Mouse (Mus musculus): ENCODE results near the gene 4931406C07Rik. TPM values are rescaled to one million over a fixed set of nuclear protein-coding genes. Genes with fewer than 3 reads are reported as not detected.

4931406C07Rik gene
- polyA plus RNA-seq, 1 experiment from 2014 or later = 12.4 TPM

DNA sequence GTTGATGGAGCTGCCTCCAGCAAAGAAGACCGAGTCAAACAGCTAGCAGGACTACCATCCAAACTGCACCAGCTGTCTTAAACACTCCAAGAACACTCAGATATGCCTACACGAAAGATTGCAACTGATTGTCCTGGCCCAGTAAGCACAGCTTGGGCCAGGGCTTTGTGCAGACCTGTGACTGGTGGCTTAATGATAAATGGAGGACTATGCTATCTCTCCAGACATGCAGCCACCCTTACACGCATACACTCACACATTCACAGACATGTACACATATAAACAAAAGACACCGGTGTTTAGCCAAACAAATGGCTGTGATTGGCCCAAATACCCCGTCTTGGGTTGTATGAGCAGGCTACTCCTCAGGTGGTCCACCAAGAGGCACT lies 25.8 kb downstream of the 4931406C07Rik start:
- Histone ChIP-seq H3K36me3 (peaks cover 12% of the 10 kb centered on the region), H3K27me3 (no peaks in the 10 kb centered on the region), H3K4me2 (replicated peaks) (peak overlapping the region; percentile 92), H3K9me3 (replicated peaks) (no peaks in the 10 kb centered on the region), H3K9ac (peak overlapping the region; percentile 69), H3K4me3 (peak overlapping the region; percentile 98), H3K4me1 (peaks cover 19% of the 10 kb centered on the region), H3K27ac (peak overlapping the region; percentile 44)
- 48% methylated on average over 5 of the region's 5 CpGs for WGBS
- 0 out of 2 replicates have a peak, but pooled peaks have one; percentile 2 for ATAC-seq (ENCODE audit: low FRiP score)

DNA sequence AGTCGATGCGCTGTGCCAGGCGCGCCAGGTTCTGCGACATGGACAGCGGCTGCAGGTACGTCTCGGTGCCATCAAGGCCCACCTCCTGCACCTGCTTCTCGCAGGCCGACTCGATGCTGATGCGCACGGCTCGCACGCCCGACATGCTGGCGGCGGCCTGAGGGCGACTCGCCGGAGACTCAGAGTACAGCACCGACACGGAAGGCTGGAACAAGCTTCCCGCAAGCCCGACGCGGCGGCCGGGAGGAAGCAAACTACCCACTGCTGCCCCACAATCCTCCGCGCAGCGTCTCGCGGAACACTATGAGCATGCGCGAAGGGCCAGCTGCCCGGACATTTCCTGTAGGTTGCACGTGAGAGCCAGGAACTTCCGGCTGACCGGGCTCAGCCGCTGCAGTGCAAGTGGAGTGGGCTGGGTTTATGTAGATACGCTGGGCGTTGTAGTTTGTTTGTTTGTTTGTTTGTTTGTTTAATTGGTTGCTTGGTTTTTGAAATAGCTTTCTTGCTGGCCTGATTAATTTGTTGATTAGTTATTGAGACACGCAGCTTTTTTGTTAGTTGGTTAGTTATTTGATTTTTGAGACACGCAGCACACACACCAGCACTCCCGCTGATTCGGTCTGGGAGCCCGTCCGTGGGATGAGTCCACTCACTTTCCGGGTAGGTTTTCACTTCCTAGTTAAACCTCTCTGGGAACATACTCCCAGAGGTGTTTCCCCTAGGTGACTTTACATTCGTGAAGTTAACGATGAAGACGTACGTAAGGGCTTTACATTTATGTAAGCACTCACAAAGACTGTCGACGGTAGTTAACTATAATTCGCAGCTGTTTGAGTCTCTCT lies 26.4 kb downstream of the 4931406C07Rik start, which contains the start of gene Med17:
TSS of gene Med17 (minus strand) at position 283 of the 842 bp plus-strand sequence.
- H3K9me3 ChIP-seq (replicated peaks) = no peaks in the 10 kb centered on the region
- peak within 1 kb of the TSS; percentile 98 for H3K4me3 ChIP-seq
- peak within 1 kb of the TSS; percentile 92 for H3K4me2 ChIP-seq (replicated peaks)
- peak within 1 kb of the TSS; percentile 91 for H3K27ac ChIP-seq
- peak; percentile 99 for ATAC-seq (ENCODE audit: low FRiP score)
- peaks cover 18% of the 10 kb centered on the region for H3K36me3 ChIP-seq
- 1% methylated on average over 56 of the region's 57 CpGs for WGBS
- peaks cover 19% of the 10 kb centered on the region for H3K4me1 ChIP-seq
- no peaks in the 10 kb centered on the region for H3K27me3 ChIP-seq
- peak within 1 kb of the TSS; percentile 98 for H3K9ac ChIP-seq

DNA sequence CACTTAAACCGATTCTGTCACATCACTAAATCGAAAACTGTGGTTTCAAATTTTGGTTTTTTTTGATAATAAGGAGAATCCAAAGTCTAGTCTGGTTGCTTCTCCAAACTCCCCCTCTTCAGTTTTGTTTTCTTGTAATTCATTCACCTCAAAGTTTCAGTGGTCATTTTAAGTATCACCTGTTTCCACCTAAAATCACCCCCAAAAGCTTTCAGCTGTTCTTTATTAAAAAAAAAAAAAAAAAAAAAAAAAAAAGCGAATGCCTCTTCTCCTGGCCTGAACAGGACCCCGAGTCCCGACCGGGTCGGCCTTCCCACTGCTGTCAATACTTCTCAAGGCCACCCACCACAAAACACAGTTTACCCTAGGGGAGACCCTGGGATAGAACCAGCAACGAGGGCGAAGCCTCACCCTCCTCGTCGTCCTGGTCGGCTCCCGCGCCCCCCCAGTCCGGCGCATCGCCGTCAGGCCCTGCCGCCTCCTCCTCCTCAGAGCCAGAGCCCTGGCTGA lies 27.1 kb downstream of the 4931406C07Rik start:
- no peak; the same call in 1 of the 2 replicates for ATAC-seq (ENCODE audit: low FRiP score)
- H3K9ac ChIP-seq = peak overlapping the region; percentile 98
- peak overlapping the region; percentile 91 for H3K27ac ChIP-seq
- peak overlapping the region; percentile 98 for H3K4me3 ChIP-seq
- H3K4me2 ChIP-seq (replicated peaks) = peak overlapping the region; percentile 92
- H3K9me3 ChIP-seq (replicated peaks) = no peaks in the 10 kb centered on the region
- WGBS = 9% methylated on average over 19 of the region's 19 CpGs
- peaks cover 19% of the 10 kb centered on the region for H3K4me1 ChIP-seq
- peaks cover 24% of the 10 kb centered on the region for H3K36me3 ChIP-seq
- H3K27me3 ChIP-seq = no peaks in the 10 kb centered on the region

DNA sequence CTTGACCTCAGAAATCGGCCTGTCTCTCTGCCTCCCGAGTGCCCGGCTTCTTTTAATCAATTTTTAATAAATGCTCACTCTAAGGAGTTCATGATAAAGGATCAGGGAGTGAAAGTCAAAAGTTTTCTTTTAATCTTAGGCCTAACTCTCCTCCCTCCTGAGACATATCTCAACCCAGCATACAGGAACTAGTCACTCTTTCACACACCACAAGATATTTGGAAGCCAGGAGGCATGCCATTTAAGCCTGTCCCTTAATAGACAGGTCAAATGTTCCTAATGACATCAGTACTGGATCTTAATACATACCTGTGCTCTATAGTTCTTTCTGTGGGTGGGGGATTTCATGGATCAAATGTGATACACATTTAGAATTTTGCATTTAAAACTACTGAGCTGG lies 27.9 kb downstream of the 4931406C07Rik start:
- Histone ChIP-seq H3K27me3 (no peaks in the 10 kb centered on the region), H3K4me3 (no peak overlapping the region), H3K36me3 (peaks cover 32% of the 10 kb centered on the region), H3K9me3 (replicated peaks) (no peaks in the 10 kb centered on the region), H3K9ac (no peak overlapping the region), H3K27ac (no peak overlapping the region), H3K4me1 (peaks cover 19% of the 10 kb centered on the region), H3K4me2 (replicated peaks) (no peak overlapping the region)
- no peak for ATAC-seq (ENCODE audit: low FRiP score)
- 96% methylated on average over 3 of the region's 3 CpGs for WGBS

DNA sequence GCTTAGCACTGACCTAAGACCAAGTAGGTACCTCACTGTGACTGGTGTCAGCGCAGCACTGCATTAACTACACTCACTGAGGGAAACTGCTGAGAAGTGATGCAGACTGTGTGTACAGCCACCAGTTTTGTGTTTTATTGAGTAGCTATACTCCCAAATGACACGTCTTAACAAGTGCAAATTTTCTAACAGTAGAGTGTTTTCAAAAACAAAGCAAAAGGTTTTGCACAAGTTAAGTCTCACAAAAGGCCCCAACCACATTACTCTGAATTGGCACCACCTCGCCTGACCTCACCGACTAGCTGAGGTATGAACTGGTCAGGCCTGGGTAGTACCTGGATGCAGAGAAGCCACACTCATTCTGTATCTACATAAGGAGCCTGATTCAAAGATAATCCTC lies 29.4 kb downstream of the 4931406C07Rik start:
- 91% methylated on average over 4 of the region's 4 CpGs for WGBS
- ATAC-seq (ENCODE audit: low FRiP score) = no peak

DNA sequence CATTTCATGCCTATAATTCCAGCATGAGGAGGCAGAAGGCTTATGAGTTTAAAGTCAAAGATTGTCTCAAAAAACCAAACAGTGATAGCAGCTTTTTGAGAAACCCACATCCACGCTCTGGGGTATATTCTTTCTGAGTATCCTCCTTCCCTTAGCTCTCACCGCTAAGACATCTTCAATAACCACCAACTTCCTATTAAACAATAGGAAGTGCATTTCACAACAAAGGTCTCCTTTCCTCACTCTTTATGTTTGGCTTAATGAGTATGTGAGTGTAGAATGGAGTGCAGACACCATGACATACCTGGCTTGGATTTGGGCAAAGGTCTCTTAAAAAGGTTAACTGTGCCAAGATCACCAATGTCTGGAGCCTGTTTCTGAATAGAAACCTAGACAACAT lies 32.3 kb downstream of the 4931406C07Rik start:
- no peak overlapping the region for H3K4me2 ChIP-seq (replicated peaks)
- H3K9me3 ChIP-seq (replicated peaks) = no peaks in the 10 kb centered on the region
- ATAC-seq (ENCODE audit: low FRiP score) = no peak
- H3K4me1 ChIP-seq = peaks cover 10% of the 10 kb centered on the region
- H3K27ac ChIP-seq = no peak overlapping the region
- H3K27me3 ChIP-seq = no peaks in the 10 kb centered on the region
- 97% methylated on average over 2 of the region's 2 CpGs for WGBS
- peaks cover 75% of the 10 kb centered on the region for H3K36me3 ChIP-seq
- H3K9ac ChIP-seq = no peak overlapping the region
- H3K4me3 ChIP-seq = no peak overlapping the region

More for the DNA sequence above, 29.4 kb downstream of the 4931406C07Rik start:
- H3K4me1 ChIP-seq = peaks cover 19% of the 10 kb centered on the region
- H3K9ac ChIP-seq = no peak overlapping the region
- no peak overlapping the region for H3K4me2 ChIP-seq (replicated peaks)
- H3K36me3 ChIP-seq = peaks cover 47% of the 10 kb centered on the region
- no peaks in the 10 kb centered on the region for H3K9me3 ChIP-seq (replicated peaks)
- H3K27ac ChIP-seq = no peak overlapping the region
- no peaks in the 10 kb centered on the region for H3K27me3 ChIP-seq
- H3K4me3 ChIP-seq = no peak overlapping the region

DNA sequence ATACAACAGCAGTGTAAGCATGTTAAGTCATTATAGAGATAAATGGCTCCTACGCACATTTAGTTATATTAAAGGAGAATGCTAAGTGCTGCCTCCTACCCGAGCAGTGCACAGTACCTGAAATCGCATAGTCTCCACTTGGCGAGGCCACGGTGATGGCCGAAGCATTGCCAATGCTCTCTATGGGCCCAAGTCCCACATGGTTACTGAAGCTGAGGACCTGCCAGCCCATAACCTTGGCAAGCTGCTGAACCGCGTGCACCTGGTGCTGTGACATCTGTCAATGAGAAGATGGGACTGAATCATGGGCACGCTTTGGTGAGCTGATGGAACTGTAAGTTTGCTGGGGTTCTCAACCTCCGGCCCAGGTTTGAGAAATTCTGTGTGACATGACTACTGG lies 42.8 kb downstream of the 4931406C07Rik start:
- H3K36me3 ChIP-seq = peaks cover 76% of the 10 kb centered on the region
- no peaks in the 10 kb centered on the region for H3K27me3 ChIP-seq
- no peak overlapping the region for H3K4me2 ChIP-seq (replicated peaks)
- H3K4me1 ChIP-seq = no peaks in the 10 kb centered on the region
- no peak for ATAC-seq (ENCODE audit: low FRiP score)
- H3K9ac ChIP-seq = no peak overlapping the region
- no peak overlapping the region for H3K4me3 ChIP-seq
- no peaks in the 10 kb centered on the region for H3K9me3 ChIP-seq (replicated peaks)
- H3K27ac ChIP-seq = no peak overlapping the region
- 98% methylated on average over 10 of the region's 10 CpGs for WGBS

DNA sequence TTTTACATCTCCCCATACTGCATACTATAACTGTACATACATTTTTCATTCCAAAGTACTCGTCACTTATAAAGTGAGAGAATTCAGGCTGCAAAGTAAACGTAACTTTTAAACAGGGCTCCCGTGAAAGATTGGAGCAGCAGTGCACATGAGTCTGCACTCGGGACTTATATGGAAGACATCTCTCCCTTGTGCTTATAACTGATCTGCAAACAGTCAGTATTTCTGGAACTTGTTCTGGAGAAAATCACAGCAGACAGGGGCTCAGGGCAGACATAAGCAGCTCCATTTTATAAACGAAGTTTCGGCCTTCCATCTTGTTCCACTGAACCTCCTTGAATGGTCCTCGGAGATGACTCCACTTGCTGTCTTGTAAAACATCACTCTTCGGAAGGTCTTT lies 44.3 kb downstream of the 4931406C07Rik start:
- Histone ChIP-seq H3K4me3 (no peak overlapping the region), H3K36me3 (peaks cover 63% of the 10 kb centered on the region), H3K9me3 (replicated peaks) (no peaks in the 10 kb centered on the region), H3K9ac (no peak overlapping the region), H3K27ac (no peak overlapping the region), H3K4me1 (no peaks in the 10 kb centered on the region), H3K27me3 (no peaks in the 10 kb centered on the region), H3K4me2 (replicated peaks) (no peak overlapping the region)
- ATAC-seq (ENCODE audit: low FRiP score) = no peak
- WGBS = 93% methylated on average over 8 of the region's 8 CpGs

DNA sequence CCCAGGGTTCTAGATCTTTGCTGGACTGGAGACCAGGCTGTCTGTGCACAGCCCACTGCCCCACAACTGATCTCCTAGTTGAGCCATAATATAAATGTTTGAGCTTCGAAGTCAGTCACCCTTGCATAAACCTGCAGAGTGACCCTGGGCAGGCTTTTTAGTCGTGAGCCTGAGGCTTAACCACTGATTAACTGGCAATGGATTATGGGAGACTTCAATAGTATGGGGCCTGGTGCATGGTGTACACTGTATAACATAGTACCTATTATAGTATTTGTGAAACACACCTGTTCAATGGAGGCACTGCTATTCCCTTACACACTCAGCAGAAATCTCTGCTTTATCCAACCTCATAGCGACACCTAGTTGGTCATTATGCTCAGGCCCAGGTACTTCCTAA lies 50.0 kb downstream of the 4931406C07Rik start:
- Histone ChIP-seq H3K27ac (no peak overlapping the region), H3K9ac (no peak overlapping the region), H3K36me3 (peaks cover 10% of the 10 kb centered on the region), H3K4me1 (no peaks in the 10 kb centered on the region), H3K9me3 (replicated peaks) (no peaks in the 10 kb centered on the region), H3K4me3 (no peak overlapping the region), H3K4me2 (replicated peaks) (no peak overlapping the region), H3K27me3 (no peaks in the 10 kb centered on the region)
- 93% methylated on average over 3 of the region's 3 CpGs for WGBS
- ATAC-seq (ENCODE audit: low FRiP score) = no peak

DNA sequence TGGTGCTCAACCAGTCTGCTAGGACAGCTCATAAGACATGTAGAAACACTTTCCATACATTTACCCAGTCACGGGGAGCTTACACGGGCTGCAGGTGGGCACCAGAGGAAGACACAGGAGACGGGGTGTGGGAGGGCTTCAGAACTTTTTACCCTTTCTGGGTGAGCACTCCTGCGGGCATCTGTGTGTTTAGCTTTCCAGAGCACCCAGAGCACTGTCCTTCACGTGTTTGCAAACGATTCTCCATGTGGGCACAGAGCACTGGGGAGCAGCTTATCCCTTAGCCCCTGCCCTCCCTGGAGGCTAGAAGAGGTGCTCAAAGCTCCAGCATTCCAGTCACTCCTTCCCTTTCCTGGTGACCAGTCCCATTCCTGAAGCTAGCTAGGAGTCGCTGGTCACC lies 51.7 kb downstream of the 4931406C07Rik start:
- Histone ChIP-seq H3K4me1 (no peaks in the 10 kb centered on the region), H3K9me3 (replicated peaks) (no peaks in the 10 kb centered on the region), H3K4me2 (replicated peaks) (no peak overlapping the region), H3K9ac (no peak overlapping the region), H3K4me3 (no peak overlapping the region), H3K27ac (no peak overlapping the region), H3K27me3 (no peaks in the 10 kb centered on the region), H3K36me3 (no peaks in the 10 kb centered on the region)
- no peak for ATAC-seq (ENCODE audit: low FRiP score)
- WGBS = 84% methylated on average over 7 of the region's 7 CpGs

DNA sequence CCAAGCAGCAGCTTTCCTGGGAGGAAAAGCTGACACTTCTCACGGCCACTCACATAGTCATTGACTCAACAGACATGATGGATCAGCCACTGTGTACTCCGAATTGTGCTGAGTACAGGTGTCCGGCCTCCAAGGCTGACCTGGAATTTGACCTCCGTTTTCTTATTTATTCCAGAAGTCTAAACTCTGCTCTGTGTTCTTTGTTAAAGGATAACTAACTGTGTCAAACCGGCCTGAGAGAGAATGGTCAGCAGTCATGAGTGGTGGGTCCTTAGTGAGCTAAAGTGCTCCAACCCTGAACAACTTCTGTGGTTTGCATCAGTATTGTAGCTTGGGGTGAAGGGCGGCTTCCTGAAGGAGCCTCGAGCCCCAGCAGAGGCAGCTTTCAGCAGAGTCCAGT lies 54.1 kb downstream of the 4931406C07Rik start:
- no peak for ATAC-seq (ENCODE audit: low FRiP score)
- Histone ChIP-seq H3K4me3 (no peak overlapping the region), H3K27me3 (no peaks in the 10 kb centered on the region), H3K36me3 (no peaks in the 10 kb centered on the region), H3K4me2 (replicated peaks) (no peak overlapping the region), H3K9ac (no peak overlapping the region), H3K4me1 (no peaks in the 10 kb centered on the region), H3K9me3 (replicated peaks) (no peaks in the 10 kb centered on the region), H3K27ac (no peak overlapping the region)
- 70% methylated on average over 7 of the region's 7 CpGs for WGBS

DNA sequence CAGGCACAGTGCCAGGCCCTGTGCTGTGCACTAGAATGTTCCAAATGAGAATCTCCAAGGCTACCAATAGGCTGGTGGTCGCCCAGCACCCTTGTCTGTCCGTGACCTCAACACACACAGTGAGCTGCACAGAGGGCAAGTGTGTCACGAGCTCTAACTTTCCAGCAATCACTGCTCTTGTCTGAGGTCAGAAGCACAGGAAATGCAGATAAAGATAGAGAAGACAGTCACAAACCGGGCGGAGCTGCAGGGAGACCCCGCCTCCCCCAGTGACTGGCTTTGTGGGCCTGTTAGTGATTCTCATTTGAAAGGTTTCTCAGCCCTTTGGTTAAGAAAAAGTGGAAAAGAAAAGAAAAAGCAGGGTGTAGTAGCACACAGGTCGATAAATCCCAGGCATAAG lies 55.9 kb downstream of the 4931406C07Rik start:
- Histone ChIP-seq H3K4me2 (replicated peaks) (no peak overlapping the region), H3K27me3 (no peaks in the 10 kb centered on the region), H3K4me1 (no peaks in the 10 kb centered on the region), H3K4me3 (no peak overlapping the region), H3K36me3 (no peaks in the 10 kb centered on the region), H3K27ac (no peak overlapping the region), H3K9ac (no peak overlapping the region), H3K9me3 (replicated peaks) (no peaks in the 10 kb centered on the region)
- 80% methylated on average over 7 of the region's 7 CpGs for WGBS
- no peak for ATAC-seq (ENCODE audit: low FRiP score)

Data from hindbrain, embryonic 12.5 days (tissue).